Mouse (Mus musculus): ENCODE data around the gene Rnf114.

DNA sequence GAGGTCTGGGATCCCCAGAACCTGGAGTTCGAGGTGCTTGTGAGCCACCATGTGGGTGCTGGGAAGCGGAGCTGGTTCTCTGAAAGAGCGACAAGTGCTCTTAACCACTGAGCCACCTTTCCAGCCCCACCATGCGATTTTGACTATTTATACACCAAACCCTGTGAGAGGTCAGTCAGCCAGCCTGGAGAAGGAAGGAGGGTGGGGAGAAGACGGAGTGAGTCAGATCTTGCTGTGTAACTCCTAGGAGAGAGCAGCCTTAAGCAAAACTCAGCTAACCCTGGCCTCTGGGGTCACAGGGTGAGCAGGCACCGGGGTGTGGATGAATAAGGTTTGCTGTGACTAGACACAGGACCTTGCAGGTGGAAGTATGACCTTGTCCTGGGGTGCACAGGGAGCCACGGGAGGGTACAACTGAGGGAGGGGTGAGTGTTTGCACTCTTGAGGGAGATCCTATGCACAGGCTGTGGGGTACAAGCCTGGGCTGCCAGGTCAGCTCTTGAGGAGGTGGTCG is 58.0 kb downstream of the Rnf114 start:
- no peak for TF ChIP-seq POLR2A (IDR thresholded peaks at IDR 0.05; ENCODE audit: control insufficient read depth, extremely low read depth, insufficient read depth, low read length, poor library complexity)
- no peak for TF ChIP-seq CTCF (IDR thresholded peaks at IDR 0.05; ENCODE audit: borderline replicate concordance, control insufficient read depth, extremely low read depth, insufficient read depth, low read length, poor library complexity)

All from thymus, adult 2 months (tissue).